In genomic region chr5:148399660-148400443, GRCm38 (mm10) we compare ENCODE assay signal across 8 mouse cellular contexts. TPM values are rescaled to one million over a fixed set of nuclear protein-coding genes. Genes with fewer than 3 reads are reported as not detected.
DNase-seq lines count a peak whose midpoint lies in the region; ATAC-seq lines count a peak whose summit lies in the region.

Gene Slc7a1, minus strand, starts transcription at chr5:148399904.

- H3K79me2 ChIP-seq in macrophage (ENCODE audit: inconsistent target), result peaks cover 41% of the 10 kb centered on the region

- H3K4me3 ChIP-seq in hindbrain, embryonic 15.5 days, result peak within 1 kb of the TSS; percentile 77
- H3K4me3 ChIP-seq in macrophage (ENCODE audit: inconsistent target), result peak within 1 kb of the TSS; percentile 76

- 2% methylated on average over 52 of the region's 52 CpGs for WGBS in hindbrain, embryonic 15.5 days
- WGBS in macrophage (ENCODE audit: missing documents), result 1% methylated on average over 41 of the region's 52 CpGs

- peak within 1 kb of the TSS; percentile 77 for H3K27ac ChIP-seq in hindbrain, embryonic 15.5 days (replicated peaks)
- H3K27ac ChIP-seq in macrophage, result peak within 1 kb of the TSS; percentile 66

- DNase-seq in R1 (ENCODE audit: low read depth, low spot score), result peak; percentile 83
- DNase-seq in cerebellum, postnatal 25 days, result peak; percentile 87 to 93
- peak; percentile 83 to 91 for DNase-seq in frontal cortex, postnatal 36 days (ENCODE audit: low spot score in 2 of 2)
- DNase-seq in left cerebral cortex, adult 18-20 months (ENCODE audit: low spot score in 2 of 2), result peak; percentile 84 to 92
- peak; percentile 92 for DNase-seq in right cerebral cortex, adult 18-20 months
- peak; percentile 72 for DNase-seq in urinary bladder, postnatal 10 days (ENCODE audit: low spot score)

- H3K9me3 ChIP-seq in hindbrain, embryonic 15.5 days, result no peaks in the 10 kb centered on the region

- peak within 1 kb of the TSS; percentile 66 for H3K9ac ChIP-seq in hindbrain, embryonic 15.5 days

- peak; percentile 94 for ATAC-seq in hindbrain, embryonic 15.5 days (ENCODE audit: low FRiP score, low read depth)

- H3K4me1 ChIP-seq in hindbrain, embryonic 15.5 days (replicated peaks), result peaks cover 18% of the 10 kb centered on the region; the same call in 1 of the 2 replicates

- H3K36me3 ChIP-seq in hindbrain, embryonic 15.5 days, result no peaks in the 10 kb centered on the region
- no peaks in the 10 kb centered on the region for H3K36me3 ChIP-seq in macrophage (ENCODE audit: inconsistent target)

- peak within 1 kb of the TSS; percentile 79 for H3K4me2 ChIP-seq in hindbrain, embryonic 15.5 days

- 0 out of 2 replicates have a peak, but pooled peaks cover 4% of the 10 kb centered on the region for H3K27me3 ChIP-seq in hindbrain, embryonic 15.5 days

RNA-seq across cellular contexts. Expression of gene Slc7a1, which starts in this region (rescaled TPM):
- polyA plus RNA-seq in hindbrain, embryonic 15.5 days (2015; fragmentation: Nextera tagmentation; extraction: Ambion mirVana), result 45.9 and 48.5 TPM in 2 replicates
- 10 to 100 TPM; 27.6 to 29.3 TPM for total RNA-seq in left cerebral cortex, adult 18-20 months (2021)
- 10 to 100 TPM in 24 of 26 experiments, 1 to 10 TPM in 2; 5.0 to 60.2 (median 21.2) TPM for total RNA-seq in macrophage (2018; cell fraction: chromatin; rRNA removed)
- total RNA-seq in macrophage (2018; cell fraction: cytosol; rRNA removed), result 10 to 100 TPM in 14 of 26 experiments, 1 to 10 TPM in 12; 5.3 to 28.9 (median 11.9) TPM
- 10 to 100 TPM; 10.2 to 73.2 (median 31.5) TPM for total RNA-seq in macrophage (2018; cell fraction: nucleus; rRNA removed)
- polyA plus RNA-seq in macrophage (2018), result 1.9 to 13.2 TPM (median 4.3 TPM) in 3 replicates

Comparison
In these comparisons a context has a peak if more than half of its experiments do, and no peak if none do; other contexts are left out.
1. Peak in every context shown above with its lines: DNase-seq, ATAC-seq, H3K4me3 ChIP-seq and H3K27ac ChIP-seq.